Mouse (Mus musculus) intestine, embryonic 16.5 days (tissue): ENCODE measurements around the gene Scarb1. TPM values are rescaled to one million over a fixed set of nuclear protein-coding genes. Genes with fewer than 3 reads are reported as not detected.

Experiments used
- ATAC-seq: fragments of 200-750 bp; cut with Nextera tagmentation; 2 replicates; pipeline ENCODE4 v1.8.0; 2017; ENCODE audit warnings: moderate TSS enrichment, moderate library complexity
- H3K27ac ChIP-seq: fragments of 300-500 bp; sonication (generic); 2 replicates; pipeline ENCODE4 v1.5.1; 2014; ENCODE audit warnings: mild to moderate bottlenecking, low read length
- H3K27me3 ChIP-seq: fragments of 300-500 bp; sonication (generic); replicated peaks from 2 replicates; pipeline ENCODE4 v1.6.1; 2014; ENCODE audit warnings: low read length, control low read depth, mixed read lengths; ENCODE audit not compliant: control insufficient read depth, insufficient read depth
- H3K36me3 ChIP-seq: fragments of 300-500 bp; sonication (generic); 2 replicates; pipeline ENCODE4 v1.6.1; 2014; ENCODE audit warnings: low read length, control low read depth; ENCODE audit not compliant: control insufficient read depth, insufficient read depth
- H3K4me1 ChIP-seq: fragments of 300-500 bp; sonication (generic); 2 replicates; pipeline ENCODE4 v1.6.1; 2014; ENCODE audit warnings: low read length, control low read depth, mixed read lengths; ENCODE audit not compliant: control insufficient read depth, insufficient read depth
- H3K4me2 ChIP-seq: fragments of 300-500 bp; sonication (generic); 2 replicates; pipeline ENCODE4 v1.6.1; 2014; ENCODE audit warnings: low read depth, low read length, control low read depth
- H3K4me3 ChIP-seq: fragments of 300-500 bp; sonication (generic); 2 replicates; pipeline ENCODE4 v1.5.1; 2014; ENCODE audit warnings: mild to moderate bottlenecking, low read length
- H3K9ac ChIP-seq: fragments of 300-500 bp; sonication (generic); 2 replicates; pipeline ENCODE4 v1.6.1; 2014; ENCODE audit warnings: low read depth, low read length
- H3K9me3 ChIP-seq: fragments of 300-500 bp; sonication (generic); 2 replicates; pipeline ENCODE4 v1.6.1; 2016; ENCODE audit warnings: low read length, control low read depth; ENCODE audit not compliant: control insufficient read depth
- WGBS: fragments of 180-500 bp; shearing (Covaris S2); extraction: QIAGEN DNeasy Blood & Tissue Kit; methylation state at CpG from one replicate; pipeline ENCODE4 v1.1.7; 2014; 5-methylcytosine and 5-hydroxymethylcytosine counted together
- polyA plus RNA-seq: library from polyadenylated mRNA; unstranded; fragments of >200 nt; fragmentation: Nextera tagmentation; extraction: Ambion mirVana; gene quantifications from 2 replicates; pipeline ENCODE4 v1.2.1, GENCODE M21; 2015

Scarb1 gene
- polyA plus RNA-seq, 1 experiment from 2014 or later, result 73.1 TPM

GRCm38 (mm10) chr5:125245534-125246151 is 95.3 kb downstream of the Scarb1 start:
- peak overlapping the region; percentile 32 for H3K4me3 ChIP-seq
- peak overlapping the region; percentile 64 for H3K9ac ChIP-seq
- peak overlapping the region; percentile 31; the same call in 1 of the 2 replicates for H3K27ac ChIP-seq
- H3K36me3 ChIP-seq, result no peaks in the 10 kb centered on the region
- H3K9me3 ChIP-seq, result no peaks in the 10 kb centered on the region
- peak overlapping the region; percentile 55 for H3K4me2 ChIP-seq
- H3K27me3 ChIP-seq, result no peaks in the 10 kb centered on the region
- peaks cover 13% of the 10 kb centered on the region for H3K4me1 ChIP-seq
- peak; percentile 66 for ATAC-seq
- 4% methylated on average over 27 of the region's 27 CpGs for WGBS

- Histone ChIP-seq H3K9me3 (no peaks in the 10 kb centered on the region), H3K27ac (no peak overlapping the region), H3K27me3 (no peaks in the 10 kb centered on the region), H3K4me3 (peak overlapping the region; percentile 32; the same call in 1 of the 2 replicates), H3K9ac (peak overlapping the region; percentile 64), H3K4me1 (peaks cover 13% of the 10 kb centered on the region), H3K36me3 (no peaks in the 10 kb centered on the region), H3K4me2 (peak overlapping the region; percentile 55)
- peak; percentile 25; the same call in 1 of the 2 replicates for ATAC-seq
- WGBS, result 29% methylated on average over 12 of the region's 13 CpGs
Measured at GRCm38 (mm10) chr5:125244825-125245533, 95.9 kb downstream of the Scarb1 start.

GRCm38 (mm10) chr5:125243928-125244327 is 97.0 kb downstream of the Scarb1 start:
- peaks cover 13% of the 10 kb centered on the region for H3K4me1 ChIP-seq
- no peak overlapping the region for H3K27ac ChIP-seq
- no peaks in the 10 kb centered on the region for H3K9me3 ChIP-seq
- ATAC-seq, result no peak
- no peak overlapping the region for H3K4me3 ChIP-seq
- no peak overlapping the region for H3K4me2 ChIP-seq
- H3K36me3 ChIP-seq, result no peaks in the 10 kb centered on the region
- 0 out of 2 replicates have a peak, but pooled peaks cover 3% of the 10 kb centered on the region for H3K27me3 ChIP-seq
- 65% methylated on average over 6 of the region's 6 CpGs for WGBS
- no peak overlapping the region for H3K9ac ChIP-seq

DNA sequence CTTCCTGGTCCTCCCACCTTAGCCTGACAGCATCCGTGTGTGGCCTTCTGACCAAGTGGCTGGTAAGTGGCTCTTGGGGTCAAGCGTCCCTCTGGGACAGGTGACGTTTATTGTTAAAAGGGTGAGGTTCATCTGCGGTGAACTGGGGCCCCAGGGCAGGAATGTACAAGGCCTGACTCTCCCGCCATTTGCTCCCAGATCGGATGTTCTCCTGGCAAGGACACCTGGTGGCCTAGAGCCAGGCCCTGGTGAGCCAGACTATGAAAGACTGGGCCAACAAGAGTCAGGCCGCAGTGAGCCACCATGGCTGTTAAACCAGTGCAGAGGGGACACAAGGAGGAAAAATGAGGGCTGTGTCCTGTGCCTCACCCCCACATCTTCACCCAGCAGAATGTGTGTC is 98.8 kb downstream of the Scarb1 start:
- Histone ChIP-seq H3K4me2 (no peak overlapping the region), H3K27ac (no peak overlapping the region), H3K9me3 (no peaks in the 10 kb centered on the region), H3K36me3 (no peaks in the 10 kb centered on the region), H3K4me3 (no peak overlapping the region), H3K4me1 (peaks cover 13% of the 10 kb centered on the region), H3K9ac (no peak overlapping the region), H3K27me3 (0 out of 2 replicates have a peak, but pooled peaks cover 3% of the 10 kb centered on the region)
- WGBS, result 65% methylated on average over 7 of the region's 7 CpGs
- no peak for ATAC-seq

- Histone ChIP-seq H3K9ac (no peak overlapping the region), H3K27me3 (0 out of 2 replicates have a peak, but pooled peaks cover 3% of the 10 kb centered on the region), H3K36me3 (no peaks in the 10 kb centered on the region), H3K4me3 (no peak overlapping the region), H3K4me2 (no peak overlapping the region), H3K27ac (no peak overlapping the region), H3K4me1 (peaks cover 13% of the 10 kb centered on the region), H3K9me3 (no peaks in the 10 kb centered on the region)
- 30% methylated on average over 7 of the region's 7 CpGs for WGBS
- ATAC-seq, result no peak
Measured at GRCm38 (mm10) chr5:125241627-125242026, 99.3 kb downstream of the Scarb1 start.

- H3K27ac ChIP-seq, result no peak overlapping the region
- no peak overlapping the region for H3K4me2 ChIP-seq
- no peak overlapping the region for H3K4me3 ChIP-seq
- no peaks in the 10 kb centered on the region for H3K9me3 ChIP-seq
- H3K9ac ChIP-seq, result no peak overlapping the region
- H3K27me3 ChIP-seq, result 0 out of 2 replicates have a peak, but pooled peaks cover 3% of the 10 kb centered on the region
- H3K4me1 ChIP-seq, result peaks cover 6% of the 10 kb centered on the region
- 20% methylated on average over 6 of the region's 6 CpGs for WGBS
- H3K36me3 ChIP-seq, result no peaks in the 10 kb centered on the region
- ATAC-seq, result no peak
Measured at GRCm38 (mm10) chr5:125240124-125240781, 100.6 kb downstream of the Scarb1 start.

DNA sequence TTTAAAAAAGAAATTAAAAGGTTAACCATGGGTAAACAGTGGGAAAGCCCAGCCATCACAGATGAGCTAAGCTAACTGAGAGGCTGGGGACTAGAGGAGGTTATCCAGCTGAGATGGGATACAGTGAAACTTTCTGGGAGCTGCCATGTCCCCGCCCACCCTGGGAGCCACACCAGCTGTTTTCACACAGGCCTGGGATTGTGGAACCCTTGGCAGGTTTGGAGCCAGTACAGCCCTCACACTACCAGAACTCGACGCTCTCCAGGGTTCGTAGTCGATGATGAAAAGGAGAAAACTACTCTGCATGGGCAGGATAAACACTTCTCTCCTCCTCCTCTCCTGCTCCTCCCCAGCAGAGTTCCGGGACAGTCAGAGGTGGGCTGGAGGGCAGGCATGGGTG is 105.0 kb downstream of the Scarb1 start:
- H3K4me2 ChIP-seq, result no peak overlapping the region
- no peaks in the 10 kb centered on the region for H3K4me1 ChIP-seq
- H3K9me3 ChIP-seq, result no peaks in the 10 kb centered on the region
- peak; percentile 77 for ATAC-seq
- 36% methylated on average over 6 of the region's 6 CpGs for WGBS
- H3K27ac ChIP-seq, result 0 out of 2 replicates have a peak overlapping the region, but pooled peaks have one; percentile 7
- H3K36me3 ChIP-seq, result no peaks in the 10 kb centered on the region
- H3K9ac ChIP-seq, result no peak overlapping the region
- 0 out of 2 replicates have a peak, but pooled peaks cover 3% of the 10 kb centered on the region for H3K27me3 ChIP-seq
- no peak overlapping the region for H3K4me3 ChIP-seq

- no peak overlapping the region for H3K4me3 ChIP-seq
- 0 out of 2 replicates have a peak, but pooled peaks cover 3% of the 10 kb centered on the region for H3K27me3 ChIP-seq
- ATAC-seq, result no peak
- H3K27ac ChIP-seq, result no peak overlapping the region
- no peak overlapping the region for H3K9ac ChIP-seq
- H3K4me1 ChIP-seq, result no peaks in the 10 kb centered on the region
- H3K4me2 ChIP-seq, result no peak overlapping the region
- no peaks in the 10 kb centered on the region for H3K36me3 ChIP-seq
- no peaks in the 10 kb centered on the region for H3K9me3 ChIP-seq
- 93% methylated on average over 3 of the region's 3 CpGs for WGBS
Measured at GRCm38 (mm10) chr5:125235398-125235797, 105.5 kb downstream of the Scarb1 start.

DNA sequence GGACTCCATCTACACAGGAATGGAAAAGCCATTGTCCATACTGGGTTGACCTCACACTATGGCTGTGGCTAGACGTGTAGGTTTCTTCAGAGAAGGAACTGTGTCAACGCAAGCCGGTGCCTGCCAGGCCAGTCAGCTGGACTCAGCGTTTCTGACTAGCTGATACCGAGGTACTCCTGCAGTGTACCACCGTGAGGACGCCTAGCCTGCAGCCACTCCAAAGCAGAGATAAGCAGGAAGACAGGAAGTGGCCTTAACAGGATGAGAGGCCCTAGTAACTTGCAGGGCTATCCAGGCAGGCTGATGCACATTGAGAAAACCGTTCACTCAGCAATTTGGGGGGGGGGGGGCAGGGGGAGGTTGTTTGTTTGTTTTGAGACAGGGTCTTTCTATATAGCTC is 106.5 kb downstream of the Scarb1 start:
- no peak for ATAC-seq
- Histone ChIP-seq H3K4me1 (no peaks in the 10 kb centered on the region), H3K4me2 (no peak overlapping the region), H3K9me3 (no peaks in the 10 kb centered on the region), H3K4me3 (no peak overlapping the region), H3K27ac (no peak overlapping the region), H3K36me3 (no peaks in the 10 kb centered on the region), H3K9ac (no peak overlapping the region), H3K27me3 (no peaks in the 10 kb centered on the region)
- 52% methylated on average over 8 of the region's 8 CpGs for WGBS
